In the genomic region with DNA sequence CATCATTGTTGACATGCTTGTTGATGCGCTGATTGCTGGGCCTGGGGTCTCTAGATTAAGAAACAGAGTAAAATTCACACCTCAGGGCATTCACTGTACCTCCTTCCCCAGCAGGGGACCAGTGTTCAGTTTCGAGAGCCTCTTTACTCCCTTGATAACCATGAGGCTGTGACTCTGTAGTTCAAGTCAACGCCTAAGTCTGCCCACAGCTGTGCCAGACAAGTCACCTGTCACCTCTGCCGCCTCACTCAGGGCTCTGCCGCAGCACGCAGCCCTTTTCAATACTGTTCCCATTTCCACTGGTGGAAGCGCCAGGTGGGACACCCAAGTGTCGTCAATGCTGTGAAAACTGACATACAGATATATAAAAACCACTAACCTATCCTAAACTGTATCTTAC, we compare ENCODE assay signal across 24 mouse cellular contexts. TPM values are rescaled to one million over a fixed set of nuclear protein-coding genes. Genes with fewer than 3 reads are reported as not detected.
DNase-seq lines count a peak whose midpoint lies in the region; ATAC-seq and TF ChIP-seq lines count a peak whose summit lies in the region.
"Had no signal": no experiment of that assay in that cellular context is flagged by ENCODE, and none has a peak within 500 bp of the region (broad histone marks: within the 10 kb centered on the region; RNA-seq: fewer than 3 reads in every experiment).

No protein-coding gene starts in this region.

- peaks cover 10% of the 10 kb centered on the region for H3K36me3 ChIP-seq in forebrain, embryonic 11.5 days (ENCODE audit: control insufficient read depth, insufficient read depth, low read length)
- H3K36me3 ChIP-seq in forebrain, embryonic 12.5 days (replicated peaks), result peaks cover 37% of the 10 kb centered on the region
- no peaks in the 10 kb centered on the region; the same call in 1 of the 2 replicates for H3K36me3 ChIP-seq in lung, embryonic 15.5 days
- no peaks in the 10 kb centered on the region for H3K36me3 ChIP-seq in stomach, postnatal 0 days (ENCODE audit: control insufficient read depth, insufficient read depth, low read length)
- H3K36me3 ChIP-seq: embryonic facial prominence, embryonic 12.5 days; heart, embryonic 15.5 days had no signal

- H3K4me1 ChIP-seq in forebrain, embryonic 11.5 days (replicated peaks; ENCODE audit: control insufficient read depth, insufficient read depth, low read length), result peaks cover 27% of the 10 kb centered on the region; the same call in 1 of the 2 replicates
- peaks cover 78% of the 10 kb centered on the region for H3K4me1 ChIP-seq in forebrain, embryonic 12.5 days
- peaks cover 78% of the 10 kb centered on the region for H3K4me1 ChIP-seq in lung, embryonic 15.5 days
- H3K4me1 ChIP-seq in stomach, postnatal 0 days (replicated peaks; ENCODE audit: control insufficient read depth, insufficient read depth), result peaks cover 5% of the 10 kb centered on the region; the same call in 1 of the 2 replicates

- no peak for TF ChIP-seq EP300 in stomach, postnatal 0 days (optimal IDR thresholded peaks at IDR 0.05)

- TF ChIP-seq CTCF in stomach, postnatal 0 days (IDR thresholded peaks at IDR 0.05; ENCODE audit: low read depth), result no peak

- no peaks in the 10 kb centered on the region for H3K27me3 ChIP-seq in forebrain, embryonic 11.5 days (ENCODE audit: control insufficient read depth, insufficient read depth, low read length)
- no peaks in the 10 kb centered on the region for H3K27me3 ChIP-seq in forebrain, embryonic 12.5 days
- H3K27me3 ChIP-seq in lung, embryonic 15.5 days, result peaks cover 11% of the 10 kb centered on the region; the same call in 1 of the 2 replicates
- H3K27me3 ChIP-seq in stomach, postnatal 0 days (ENCODE audit: control insufficient read depth, insufficient read depth, low read length), result no peaks in the 10 kb centered on the region

- WGBS in forebrain, embryonic 11.5 days, result 89% methylated on average over 8 of the region's 8 CpGs
- WGBS in forebrain, embryonic 12.5 days, result 88% methylated on average over 8 of the region's 8 CpGs
- WGBS in lung, embryonic 15.5 days, result 73% methylated on average over 8 of the region's 8 CpGs
- 91% methylated on average over 8 of the region's 8 CpGs for WGBS in stomach, postnatal 0 days

- no peak overlapping the region for H3K4me2 ChIP-seq in forebrain, embryonic 11.5 days (ENCODE audit: low read depth, low read length, severe bottlenecking)
- H3K4me2 ChIP-seq in forebrain, embryonic 12.5 days, result no peak overlapping the region
- 0 out of 2 replicates have a peak overlapping the region, but pooled peaks have one; percentile 10 for H3K4me2 ChIP-seq in lung, embryonic 15.5 days
- no peak overlapping the region for H3K4me2 ChIP-seq in stomach, postnatal 0 days (replicated peaks; ENCODE audit: low read depth)
- H3K4me2 ChIP-seq: embryonic facial prominence, embryonic 12.5 days; heart, embryonic 15.5 days; hindbrain, embryonic 12.5 days; midbrain, embryonic 11.5 days; neural tube, embryonic 13.5 days had no signal

- no peak overlapping the region for H3K4me3 ChIP-seq in forebrain, embryonic 11.5 days (ENCODE audit: low read depth, low read length)
- H3K4me3 ChIP-seq in forebrain, embryonic 12.5 days (replicated peaks), result no peak overlapping the region
- no peak overlapping the region for H3K4me3 ChIP-seq in lung, embryonic 15.5 days
- no peak overlapping the region for H3K4me3 ChIP-seq in stomach, postnatal 0 days (ENCODE audit: low read depth, low read length)
- H3K4me3 ChIP-seq: embryonic facial prominence, embryonic 12.5 days; heart, embryonic 15.5 days; hindbrain, embryonic 12.5 days; neural tube, embryonic 13.5 days had no signal

- no peaks in the 10 kb centered on the region for H3K9me3 ChIP-seq in forebrain, embryonic 11.5 days (ENCODE audit: control insufficient read depth, low read length)
- 0 out of 2 replicates have a peak, but pooled peaks cover 4% of the 10 kb centered on the region for H3K9me3 ChIP-seq in forebrain, embryonic 12.5 days
- no peaks in the 10 kb centered on the region for H3K9me3 ChIP-seq in lung, embryonic 15.5 days
- H3K9me3 ChIP-seq in stomach, postnatal 0 days (ENCODE audit: control insufficient read depth, low read length), result no peaks in the 10 kb centered on the region
- H3K9me3 ChIP-seq: embryonic facial prominence, embryonic 12.5 days; heart, embryonic 15.5 days; neural tube, embryonic 13.5 days had no signal

- no peak overlapping the region for H3K9ac ChIP-seq in forebrain, embryonic 11.5 days (ENCODE audit: low read length)
- no peak overlapping the region for H3K9ac ChIP-seq in forebrain, embryonic 12.5 days
- no peak overlapping the region for H3K9ac ChIP-seq in lung, embryonic 15.5 days
- H3K9ac ChIP-seq in stomach, postnatal 0 days (ENCODE audit: low read length), result no peak overlapping the region
- H3K9ac ChIP-seq: embryonic facial prominence, embryonic 12.5 days; heart, embryonic 15.5 days; hindbrain, embryonic 12.5 days had no signal

- ATAC-seq in forebrain, embryonic 11.5 days (replicated peaks; ENCODE audit: low FRiP score), result no peak
- no peak for ATAC-seq in forebrain, embryonic 12.5 days (ENCODE audit: low FRiP score)
- ATAC-seq in lung, embryonic 15.5 days (ENCODE audit: borderline replicate concordance, extremely low read depth, low FRiP score, low TSS enrichment), result no peak
- no peak for ATAC-seq in stomach, postnatal 0 days (ENCODE audit: low FRiP score, low TSS enrichment)
- ATAC-seq: forebrain, embryonic 16.5 days; hindbrain, postnatal 0 days; intestine, embryonic 16.5 days had no signal

- peak; percentile 19 for DNase-seq in forebrain, embryonic 11.5 days (ENCODE audit: low spot score)
- no peak for DNase-seq in lung, postnatal 14 days
- DNase-seq in thymus, postnatal 14 days, result peak; percentile 14
- DNase-seq in thymus, adult 18-20 months, result no peak
- DNase-seq in stomach, postnatal 0 days (ENCODE audit: low spot score), result peak; percentile 9
- DNase-seq: adrenal gland, postnatal 10 days; cerebellum, adult 9-11 months; embryo, embryonic 11 days; heart, postnatal 36 days; kidney, adult 9 months; kidney, postnatal 14 days; layer of hippocampus, adult 9-11 months; liver; lung, postnatal 36 days had no signal

- H3K27ac ChIP-seq in forebrain, embryonic 11.5 days (ENCODE audit: low read depth, low read length), result no peak overlapping the region
- H3K27ac ChIP-seq in forebrain, embryonic 12.5 days, result no peak overlapping the region
- peak overlapping the region; percentile 89 for H3K27ac ChIP-seq in lung, embryonic 15.5 days
- no peak overlapping the region for H3K27ac ChIP-seq in stomach, postnatal 0 days (replicated peaks)
- H3K27ac ChIP-seq: embryonic facial prominence, embryonic 12.5 days; heart, embryonic 15.5 days; hindbrain, embryonic 12.5 days; neural tube, embryonic 13.5 days had no signal

RNA-seq across cellular contexts. Expression of gene Ccdc88c, which starts 6.5 kb away (rescaled TPM):
- 22.5 and 27.7 TPM in 2 replicates for polyA plus RNA-seq in forebrain, embryonic 11.5 days (2014; fragmentation: Nextera tagmentation; extraction: Ambion mirVana)
- 28.8 and 30.4 TPM in 2 replicates for polyA plus RNA-seq in forebrain, embryonic 12.5 days (2016; fragmentation: Nextera tagmentation; extraction: Ambion mirVana)
- 14.3 and 17.9 TPM in 2 replicates for polyA plus RNA-seq in lung, embryonic 15.5 days (2015; fragmentation: Nextera tagmentation; extraction: Ambion mirVana)
- 5.7 and 6.0 TPM in 2 replicates for polyA plus RNA-seq in stomach, postnatal 0 days (2015; fragmentation: Nextera tagmentation; extraction: Ambion mirVana)

Comparison
In these comparisons a context has a peak if more than half of its experiments do, and no peak if none do; other contexts are left out.
1. DNase-seq: peak in forebrain, embryonic 11.5 days (single experiment), thymus, postnatal 14 days (single experiment) and stomach, postnatal 0 days (single experiment); none in lung, postnatal 14 days (single experiment) and thymus, adult 18-20 months (0 of 2).